Mouse (Mus musculus) small intestine, adult 2 months (tissue): Measurements from ENCODE around the gene Prl2a1.
"Not testable (repeated sequence)": the region's sequence is repeated elsewhere in the genome, so short reads cannot be mapped to it uniquely, and the experiment has no call there.

Source experiments
- CTCF ChIP-seq: fragments of 200-500 bp; IDR thresholded peaks from 2 replicates; pipeline ENCODE4 v1.5.1; 2012; ENCODE audit warnings: low read depth, mild to moderate bottlenecking, control low read depth, inconsistent platforms, low read length, moderate library complexity, mixed read lengths; ENCODE audit not compliant: insufficient replicate concordance, insufficient read length; ENCODE audit errors: extremely low read depth
- POLR2A ChIP-seq: fragments of 200-500 bp; IDR thresholded peaks from 2 replicates; pipeline ENCODE4 v1.6.1; 2012; ENCODE audit warnings: low read depth, mild to moderate bottlenecking, control low read depth, inconsistent platforms, low read length, moderate library complexity

DNA sequence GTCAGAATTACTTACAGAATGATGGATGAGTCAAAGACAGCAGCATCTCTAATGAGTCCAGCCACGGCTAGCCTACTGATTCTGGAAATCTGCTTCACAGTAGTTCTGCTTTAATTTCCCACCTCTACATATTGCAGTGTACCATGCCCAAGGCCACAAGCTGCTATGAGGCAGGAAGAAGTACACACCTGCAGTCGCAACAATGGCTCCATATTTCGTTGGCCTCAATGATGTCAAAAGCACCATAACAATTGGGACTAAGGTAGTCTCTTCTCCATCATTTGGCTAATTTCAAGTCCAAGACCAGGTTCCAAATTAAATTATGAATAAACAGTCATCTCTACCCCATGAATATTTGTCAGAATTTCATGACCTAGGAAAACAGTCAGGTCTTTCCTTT is 20.8 kb upstream of the Prl2a1 start, which contains the start of gene Prl7c1:
- TF ChIP-seq POLR2A, CTCF: not testable (repeated sequence)
